Mouse (Mus musculus): ENCODE results near the gene Smyd4. TPM values are rescaled to one million over a fixed set of nuclear protein-coding genes. Genes with fewer than 3 reads are reported as not detected.

The Smyd4 gene
- total and polyA plus RNA-seq, 2 experiments from 2014 or later: 13.2 to 19.7 TPM

GRCm38 (mm10) chr11:75337246-75337645 is 11.0 kb upstream of the Smyd4 start:
- Histone ChIP-seq H3K27me3 (ENCODE audit: control insufficient read depth, insufficient read depth, low read length) (no peaks in the 10 kb centered on the region), H3K36me3 (replicated peaks; ENCODE audit: control insufficient read depth, insufficient read depth, low read length) (peaks cover 47% of the 10 kb centered on the region), H3K9ac (replicated peaks; ENCODE audit: low read depth, low read length) (no peak overlapping the region), H3K4me2 (ENCODE audit: low read depth, low read length) (no peak overlapping the region), H3K4me3 (ENCODE audit: low read depth, low read length) (no peak overlapping the region), H3K4me1 (ENCODE audit: control insufficient read depth, insufficient read depth) (no peaks in the 10 kb centered on the region), H3K9me3 (replicated peaks; ENCODE audit: control insufficient read depth, low read length) (no peaks in the 10 kb centered on the region), H3K27ac (ENCODE audit: low read depth) (no peak overlapping the region)
- WGBS: 82% methylated on average over 7 of the region's 7 CpGs
- TF ChIP-seq CTCF (IDR thresholded peaks at IDR 0.05; ENCODE audit: low read depth) (no peak), EP300 (IDR thresholded peaks at IDR 0.05; ENCODE audit: low read depth) (no peak)
- DNase-seq (ENCODE audit: low spot score) (no peak), ATAC-seq (ENCODE audit: insufficient read depth, low read depth) (no peak)

GRCm38 (mm10) chr11:75340076-75340475 is 8.2 kb upstream of the Smyd4 start:
- DNase-seq (ENCODE audit: low spot score): no peak
- H3K4me2 ChIP-seq (ENCODE audit: low read depth, low read length): no peak overlapping the region
- peak overlapping the region; percentile 40; the same call in 1 of the 2 replicates for H3K27ac ChIP-seq (ENCODE audit: low read depth)

GRCm38 (mm10) chr11:75340698-75341345 is 7.4 kb upstream of the Smyd4 start:
- H3K4me3 ChIP-seq (ENCODE audit: low read depth, low read length): no peak overlapping the region
- H3K9me3 ChIP-seq (replicated peaks; ENCODE audit: control insufficient read depth, low read length): no peaks in the 10 kb centered on the region
- no peak overlapping the region for H3K9ac ChIP-seq (replicated peaks; ENCODE audit: low read depth, low read length)
- no peak for DNase-seq (ENCODE audit: low spot score)
- no peaks in the 10 kb centered on the region for H3K27me3 ChIP-seq (ENCODE audit: control insufficient read depth, insufficient read depth, low read length)
- 83% methylated on average over 12 of the region's 12 CpGs for WGBS
- no peak overlapping the region for H3K4me2 ChIP-seq (ENCODE audit: low read depth, low read length)
- ATAC-seq (ENCODE audit: insufficient read depth, low read depth): no peak
- TF ChIP-seq CTCF (IDR thresholded peaks at IDR 0.05; ENCODE audit: low read depth): no peak
- no peak for TF ChIP-seq EP300 (IDR thresholded peaks at IDR 0.05; ENCODE audit: low read depth)
- peaks cover 4% of the 10 kb centered on the region; the same call in 1 of the 2 replicates for H3K4me1 ChIP-seq (ENCODE audit: control insufficient read depth, insufficient read depth)
- H3K27ac ChIP-seq (ENCODE audit: low read depth): no peak overlapping the region
- peaks cover 34% of the 10 kb centered on the region for H3K36me3 ChIP-seq (replicated peaks; ENCODE audit: control insufficient read depth, insufficient read depth, low read length)

More at GRCm38 (mm10) chr11:75340076-75340475, 8.2 kb upstream of the Smyd4 start:
- Histone ChIP-seq H3K9me3 (replicated peaks; ENCODE audit: control insufficient read depth, low read length) (no peaks in the 10 kb centered on the region), H3K36me3 (replicated peaks; ENCODE audit: control insufficient read depth, insufficient read depth, low read length) (peaks cover 35% of the 10 kb centered on the region), H3K27me3 (ENCODE audit: control insufficient read depth, insufficient read depth, low read length) (no peaks in the 10 kb centered on the region), H3K9ac (replicated peaks; ENCODE audit: low read depth, low read length) (no peak overlapping the region), H3K4me3 (ENCODE audit: low read depth, low read length) (no peak overlapping the region), H3K4me1 (ENCODE audit: control insufficient read depth, insufficient read depth) (peaks cover 4% of the 10 kb centered on the region; the same call in 1 of the 2 replicates)
- 63% methylated on average over 14 of the region's 14 CpGs for WGBS
- TF ChIP-seq CTCF (IDR thresholded peaks at IDR 0.05; ENCODE audit: low read depth) (no peak), EP300 (IDR thresholded peaks at IDR 0.05; ENCODE audit: low read depth) (no peak)
- no peak for ATAC-seq (ENCODE audit: insufficient read depth, low read depth)

GRCm38 (mm10) chr11:75343096-75343495 is 5.1 kb upstream of the Smyd4 start:
- ATAC-seq (ENCODE audit: insufficient read depth, low read depth): no peak
- DNase-seq (ENCODE audit: low spot score): no peak
- Histone ChIP-seq H3K4me1 (ENCODE audit: control insufficient read depth, insufficient read depth) (peaks cover 14% of the 10 kb centered on the region), H3K36me3 (replicated peaks; ENCODE audit: control insufficient read depth, insufficient read depth, low read length) (peaks cover 25% of the 10 kb centered on the region), H3K27ac (ENCODE audit: low read depth) (no peak overlapping the region), H3K4me3 (ENCODE audit: low read depth, low read length) (no peak overlapping the region), H3K9me3 (replicated peaks; ENCODE audit: control insufficient read depth, low read length) (no peaks in the 10 kb centered on the region), H3K4me2 (ENCODE audit: low read depth, low read length) (no peak overlapping the region), H3K9ac (replicated peaks; ENCODE audit: low read depth, low read length) (no peak overlapping the region), H3K27me3 (ENCODE audit: control insufficient read depth, insufficient read depth, low read length) (no peaks in the 10 kb centered on the region)
- 88% methylated on average over 2 of the region's 2 CpGs for WGBS
- TF ChIP-seq CTCF (IDR thresholded peaks at IDR 0.05; ENCODE audit: low read depth): no peak
- TF ChIP-seq EP300 (IDR thresholded peaks at IDR 0.05; ENCODE audit: low read depth): no peak

GRCm38 (mm10) chr11:75344163-75344562 is 4.1 kb upstream of the Smyd4 start:
- H3K27ac ChIP-seq (ENCODE audit: low read depth): no peak overlapping the region
- no peak for DNase-seq (ENCODE audit: low spot score)
- H3K36me3 ChIP-seq (replicated peaks; ENCODE audit: control insufficient read depth, insufficient read depth, low read length): peaks cover 24% of the 10 kb centered on the region
- H3K4me1 ChIP-seq (ENCODE audit: control insufficient read depth, insufficient read depth): peaks cover 14% of the 10 kb centered on the region
- H3K9ac ChIP-seq (replicated peaks; ENCODE audit: low read depth, low read length): no peak overlapping the region
- 58% methylated on average over 2 of the region's 2 CpGs for WGBS
- no peak overlapping the region for H3K4me2 ChIP-seq (ENCODE audit: low read depth, low read length)
- H3K27me3 ChIP-seq (ENCODE audit: control insufficient read depth, insufficient read depth, low read length): no peaks in the 10 kb centered on the region
- no peak overlapping the region for H3K4me3 ChIP-seq (ENCODE audit: low read depth, low read length)
- H3K9me3 ChIP-seq (replicated peaks; ENCODE audit: control insufficient read depth, low read length): no peaks in the 10 kb centered on the region
- no peak for ATAC-seq (ENCODE audit: insufficient read depth, low read depth)
- TF ChIP-seq EP300 (IDR thresholded peaks at IDR 0.05; ENCODE audit: low read depth): no peak
- TF ChIP-seq CTCF (IDR thresholded peaks at IDR 0.05; ENCODE audit: low read depth): no peak

GRCm38 (mm10) chr11:75344716-75345115 is 3.5 kb upstream of the Smyd4 start:
- Histone ChIP-seq H3K9ac (replicated peaks; ENCODE audit: low read depth, low read length) (no peak overlapping the region), H3K4me2 (ENCODE audit: low read depth, low read length) (no peak overlapping the region)
- 88% methylated on average over 5 of the region's 5 CpGs for WGBS

More at GRCm38 (mm10) chr11:75344716-75345115, 3.5 kb upstream of the Smyd4 start:
- H3K27me3 ChIP-seq (ENCODE audit: control insufficient read depth, insufficient read depth, low read length): no peaks in the 10 kb centered on the region
- H3K27ac ChIP-seq (ENCODE audit: low read depth): no peak overlapping the region
- no peaks in the 10 kb centered on the region for H3K9me3 ChIP-seq (replicated peaks; ENCODE audit: control insufficient read depth, low read length)
- peaks cover 14% of the 10 kb centered on the region for H3K4me1 ChIP-seq (ENCODE audit: control insufficient read depth, insufficient read depth)
- no peak overlapping the region for H3K4me3 ChIP-seq (ENCODE audit: low read depth, low read length)
- TF ChIP-seq EP300 (IDR thresholded peaks at IDR 0.05; ENCODE audit: low read depth): no peak
- no peak for ATAC-seq (ENCODE audit: insufficient read depth, low read depth)
- DNase-seq (ENCODE audit: low spot score): no peak
- H3K36me3 ChIP-seq (replicated peaks; ENCODE audit: control insufficient read depth, insufficient read depth, low read length): peaks cover 20% of the 10 kb centered on the region

Measured in heart, postnatal 0 days (tissue).